Mouse (Mus musculus): ENCODE results near the gene Szrd1.

The Szrd1 gene

GRCm38 (mm10) chr4:141139116-141139970, at the start of gene Szrd1:
Gene Szrd1, minus strand, starts transcription at chr4:141139775.
- CTCF ChIA-PET = interaction anchor here (0.6 kb wide), 1 partner anchor 60 kb away, joined by 4 read pairs; no protein-coding TSS in a partner anchor

GRCm38 (mm10) chr4:141186923-141187836, 47.6 kb upstream of the Szrd1 start:
- CTCF ChIA-PET = no interaction called here

GRCm38 (mm10) chr4:141184426-141184825, 44.9 kb upstream of the Szrd1 start:
- CTCF ChIA-PET = no interaction called here

- CTCF ChIA-PET = no interaction called here
These were observed 44.4 kb upstream of the Szrd1 start for GRCm38 (mm10) chr4:141183932-141184331.

- CTCF ChIA-PET = no interaction called here
These were observed 42.4 kb upstream of the Szrd1 start for GRCm38 (mm10) chr4:141181981-141182380.

GRCm38 (mm10) chr4:141180831-141181230, 41.3 kb upstream of the Szrd1 start:
- CTCF ChIA-PET = no interaction called here

- CTCF ChIA-PET = no interaction called here
These were observed 38.9 kb upstream of the Szrd1 start for GRCm38 (mm10) chr4:141178500-141178899.

- CTCF ChIA-PET = no interaction called here
These were observed 36.8 kb upstream of the Szrd1 start for GRCm38 (mm10) chr4:141176328-141176838.

GRCm38 (mm10) chr4:141175783-141176182, 36.2 kb upstream of the Szrd1 start:
- CTCF ChIA-PET = no interaction called here

GRCm38 (mm10) chr4:141172121-141172520, 32.5 kb upstream of the Szrd1 start:
- CTCF ChIA-PET = no interaction called here

GRCm38 (mm10) chr4:141167156-141167555, 27.6 kb upstream of the Szrd1 start:
- CTCF ChIA-PET = no interaction called here

GRCm38 (mm10) chr4:141165744-141166292, 26.2 kb upstream of the Szrd1 start:
- CTCF ChIA-PET = no interaction called here

GRCm38 (mm10) chr4:141163729-141164128, 24.2 kb upstream of the Szrd1 start:
- CTCF ChIA-PET = no interaction called here

- CTCF ChIA-PET = no interaction called here
These were observed 22.2 kb upstream of the Szrd1 start for GRCm38 (mm10) chr4:141161699-141162208.

- CTCF ChIA-PET = interaction anchor here (0.7 kb wide), 2 partner anchors 247 to 566 kb away, joined by 3 to 10 read pairs; no protein-coding TSS in a partner anchor
These were observed 20.6 kb upstream of the Szrd1 start for GRCm38 (mm10) chr4:141160193-141160592.

- CTCF ChIA-PET = interaction anchor here (0.9 kb wide), 1 partner anchor 11 kb away, joined by 3 read pairs; no protein-coding TSS in a partner anchor
These were observed 20.1 kb upstream of the Szrd1 start for GRCm38 (mm10) chr4:141159666-141160065.

GRCm38 (mm10) chr4:141159093-141159492, 19.5 kb upstream of the Szrd1 start:
- CTCF ChIA-PET = interaction anchor here (0.6 to 0.9 kb wide), 2 partner anchors 10 to 83 kb away, joined by 3 read pairs; no protein-coding TSS in a partner anchor

- CTCF ChIA-PET = interaction anchor here (0.6 kb wide), 1 partner anchor 82 kb away, joined by 3 read pairs; no protein-coding TSS in a partner anchor
These were observed 19.0 kb upstream of the Szrd1 start for GRCm38 (mm10) chr4:141158609-141159008.

- CTCF ChIA-PET = no interaction called here
These were observed 17.9 kb upstream of the Szrd1 start for GRCm38 (mm10) chr4:141157485-141157884.

- CTCF ChIA-PET = interaction anchor here (0.5 to 1.3 kb wide), 2 partner anchors 10 to 1846 kb away, joined by 3 to 4 read pairs; no protein-coding TSS in a partner anchor
These were observed 9.5 kb upstream of the Szrd1 start for GRCm38 (mm10) chr4:141149116-141149515.

All from spleen, embryonic (tissue).